Mouse (Mus musculus): ENCODE measurements at regions not wholly inside any gene's neighbourhood (a gene's known extent, or its start where the extent isn't known, plus 50 kb on each side); places are given as distances from the start of the nearest gene placed in this dataset.

DNA sequence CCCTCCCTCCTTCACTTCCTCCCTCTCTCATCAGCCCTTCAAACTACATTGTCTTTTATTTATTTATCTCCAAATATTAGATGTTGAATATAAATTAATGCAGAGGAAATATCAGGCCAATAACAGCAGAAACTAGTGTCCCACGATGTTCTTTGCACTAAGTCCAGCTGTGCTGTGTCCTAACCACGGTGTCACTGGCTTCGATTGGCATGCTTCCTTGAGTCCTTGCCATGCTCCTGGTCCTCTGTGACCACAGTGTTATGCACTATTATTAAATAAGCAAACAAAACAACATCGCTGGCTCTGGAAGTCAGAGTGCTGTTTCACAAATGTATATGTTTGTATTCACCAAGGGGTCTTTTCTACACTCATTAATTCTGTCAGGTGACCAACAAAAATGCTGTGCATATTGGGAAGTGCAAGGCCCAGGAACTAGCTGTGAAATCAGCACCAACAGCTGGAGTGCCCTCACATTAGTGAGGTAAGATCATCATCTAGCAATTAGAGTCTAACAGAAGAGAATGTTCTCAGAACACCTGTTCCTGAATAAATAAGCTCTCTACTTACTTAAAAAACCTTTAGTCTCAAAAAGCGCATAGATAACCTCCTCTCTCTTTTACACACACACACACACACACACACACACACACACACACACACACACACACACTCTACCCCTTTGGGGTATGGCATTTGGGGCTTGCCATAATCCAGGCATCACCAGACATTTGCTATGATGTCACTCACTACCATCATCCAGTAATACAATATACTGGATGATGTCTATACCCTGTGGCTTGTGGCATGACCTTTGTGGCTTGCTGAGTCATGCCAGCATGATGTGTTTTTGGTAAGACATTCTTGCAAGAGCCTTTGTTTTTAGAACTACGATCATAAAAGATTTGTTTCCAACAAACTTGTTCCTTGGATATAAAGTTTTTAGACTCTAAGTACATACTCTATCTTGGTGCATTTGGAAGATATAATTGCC is 81.9 kb upstream of the Rgs2 start:
- intact Hi-C loops (cut with DNase I), result no loop called here
- no peak for DNase-seq

- no peak for DNase-seq
- intact Hi-C loops (cut with DNase I), result no loop called here
Measured at GRCm38 (mm10) chr1:144078972-144079371, 75.0 kb upstream of the Rgs2 start.

DNA sequence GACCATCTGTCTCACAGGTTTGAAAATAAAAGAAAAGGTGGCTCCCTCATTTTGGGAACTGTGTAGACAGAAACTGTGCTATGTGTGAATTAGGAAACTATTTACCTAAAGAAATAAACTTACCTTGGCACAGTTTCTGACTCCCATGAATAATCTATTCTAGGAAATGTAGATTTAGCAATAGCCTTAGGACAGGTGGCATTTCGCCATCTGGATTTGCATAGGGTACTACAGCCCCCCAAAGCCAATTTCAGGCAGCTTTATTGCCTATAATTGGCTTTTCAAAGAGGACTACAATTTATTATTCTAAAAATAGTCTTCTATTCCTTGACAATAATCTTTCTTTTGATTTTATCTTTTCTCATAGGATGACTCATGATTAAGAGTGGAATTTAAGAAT is 74.5 kb upstream of the Rgs2 start:
- intact Hi-C loops (cut with DNase I), result no loop called here
- no peak for DNase-seq

DNA sequence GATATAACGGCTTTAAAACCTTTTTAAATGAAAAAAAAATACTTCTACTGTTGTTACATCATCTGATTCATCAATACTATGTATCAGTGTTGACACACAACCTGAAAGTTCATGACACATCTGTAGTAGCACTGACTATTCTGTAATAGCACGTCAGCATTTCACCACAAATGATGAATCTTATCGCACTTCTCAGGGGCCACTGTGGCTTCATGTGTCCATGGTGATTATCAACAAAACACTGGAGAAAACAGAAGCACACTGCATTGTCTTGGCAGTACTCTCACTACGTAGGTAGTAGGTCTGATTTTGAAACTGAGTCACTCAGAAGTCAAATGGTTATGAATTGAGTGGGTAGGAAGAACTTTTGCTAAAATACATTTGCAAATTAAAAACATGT is 72.0 kb upstream of the Rgs2 start:
- intact Hi-C loops (cut with DNase I), result no loop called here
- DNase-seq, result peak in 1 of 2 experiments; percentile 41

DNA sequence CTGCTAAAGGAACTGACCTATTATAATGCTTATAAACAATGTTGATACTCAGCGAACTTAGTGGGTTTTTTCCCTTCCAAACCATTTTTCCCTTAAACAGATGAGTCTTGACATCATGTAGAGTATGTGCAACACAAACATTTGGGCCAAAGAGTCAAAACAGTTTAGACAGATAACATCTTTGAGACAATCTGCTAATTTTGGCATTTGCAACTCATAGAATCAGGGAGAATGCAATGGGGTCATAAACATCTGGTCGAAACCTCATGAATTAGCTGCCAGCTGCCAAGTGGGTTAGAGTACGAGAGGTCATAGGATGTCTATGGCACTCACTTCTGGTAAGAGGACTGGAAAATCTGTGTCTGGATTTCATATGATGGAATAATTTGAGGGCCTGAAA is 57.3 kb upstream of the Rgs2 start:
- DNase-seq, result no peak
- intact Hi-C loops (cut with DNase I), result no loop called here

DNA sequence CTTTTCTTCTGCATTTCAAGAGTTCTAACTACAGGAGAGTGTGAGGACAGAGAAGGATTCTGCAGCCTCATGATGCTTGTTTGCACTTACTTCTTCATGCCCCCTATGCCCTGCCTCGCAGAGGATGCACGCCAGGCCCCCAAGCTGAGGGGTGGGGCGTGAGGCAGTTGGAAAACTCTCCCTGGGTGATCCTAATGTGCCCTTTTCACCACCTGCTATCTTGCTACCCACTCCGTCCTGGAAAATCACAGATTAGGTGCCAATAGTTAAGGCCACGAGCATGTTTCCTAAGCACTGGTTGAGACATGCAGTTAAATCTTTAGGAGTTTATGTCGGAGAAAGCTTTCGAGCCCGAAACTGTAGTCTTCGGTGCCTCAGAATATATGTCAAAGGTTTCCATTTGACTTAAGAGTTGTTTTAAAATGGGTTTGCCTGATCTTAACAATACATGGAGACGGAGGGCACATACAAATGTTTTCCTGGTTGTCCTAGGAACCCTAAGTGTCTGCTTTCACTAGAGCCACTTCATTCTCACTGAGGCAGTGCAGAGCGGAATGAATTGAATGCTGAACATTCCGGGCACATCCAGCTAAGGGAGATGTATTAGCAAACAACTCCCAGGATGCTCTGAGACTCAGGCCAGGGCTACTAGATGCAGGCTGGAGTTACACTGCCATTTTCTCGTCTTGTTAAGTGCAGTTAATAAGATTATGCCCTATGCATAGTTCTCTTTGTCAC is 51.7 kb upstream of the Rgs2 start:
- intact Hi-C loops (cut with DNase I), result loop anchor here (2.0 kb wide), 1 partner anchor 37 kb away; no protein-coding TSS in a partner anchor

More for the DNA sequence above, 51.7 kb upstream of the Rgs2 start:
- peak; percentile 67 to 77 for DNase-seq

All from heart, postnatal 10 days (tissue).